Mouse (Mus musculus) 416B (cell line): ENCODE data around the gene A1cf.
A peak's percentile ranks its signal among the peaks of the same experiment; 100 is the strongest.

Source experiments
- DNase-seq: peaks from one replicate; pipeline ENCODE4 v3.0.0; 2011; ENCODE audit warnings: low read depth

The A1cf gene

DNA sequence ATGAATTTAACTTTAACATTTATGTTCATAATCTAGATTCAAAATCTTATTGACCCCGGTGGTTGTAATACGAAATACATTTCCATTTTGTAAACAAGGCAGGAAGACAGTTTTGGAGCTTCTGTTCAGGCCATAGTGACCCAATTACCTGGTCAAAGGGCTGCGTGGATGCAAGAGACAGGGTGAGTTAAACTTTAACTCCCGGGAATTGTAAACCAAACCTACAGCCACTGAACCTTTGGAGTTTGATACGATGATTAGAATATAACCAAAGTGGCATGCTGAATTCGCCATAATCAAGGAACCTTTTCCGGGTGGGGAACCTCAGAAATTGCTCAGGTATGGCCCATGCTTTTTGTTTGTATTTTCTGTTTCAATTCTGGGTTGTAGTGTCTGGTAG, at the start of gene A1cf:
Gene A1cf (plus strand): TSS at position 244 of the 400 bp plus-strand sequence.
- no peak for DNase-seq

DNA sequence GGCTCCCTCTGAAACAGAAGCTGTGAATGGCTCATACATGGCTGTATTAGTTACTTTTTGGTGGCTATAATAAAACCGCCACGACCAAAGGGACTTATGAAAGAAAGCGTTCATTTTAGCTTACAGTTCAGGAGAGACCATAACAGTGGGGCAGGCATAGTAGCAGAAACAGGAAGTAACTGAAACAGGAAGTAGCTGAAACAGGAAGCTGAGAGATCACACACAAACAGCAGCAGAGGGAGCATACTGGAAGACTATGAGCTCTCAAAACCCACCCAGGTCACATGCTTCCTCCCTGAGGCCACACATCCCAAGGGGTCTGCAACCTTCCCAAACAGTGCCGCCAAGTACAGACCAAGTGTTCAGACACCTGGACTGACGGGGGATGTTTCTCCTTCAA, 34.3 kb upstream of the A1cf start:
- peak; percentile 46 for DNase-seq

DNA sequence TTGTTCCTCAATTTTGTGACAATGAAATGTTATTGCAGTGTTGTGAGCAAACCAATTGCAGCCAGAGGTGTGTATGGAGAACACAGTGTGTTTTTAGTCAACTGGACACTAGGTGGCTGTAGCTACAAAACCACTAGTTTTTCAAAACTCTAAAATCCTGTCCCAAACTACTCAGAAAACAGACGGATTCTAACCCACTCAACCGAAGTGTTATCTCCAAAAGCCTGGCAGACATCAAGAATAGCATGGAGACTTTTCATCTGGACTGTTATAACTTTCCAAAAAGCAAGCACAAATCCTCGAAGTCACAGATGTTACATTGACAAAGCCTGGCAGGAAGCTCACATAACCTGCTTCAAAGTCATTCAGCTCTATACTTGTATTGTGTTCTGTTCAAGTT, 6.7 kb upstream of the A1cf start:
- peak; percentile 30 for DNase-seq

DNA sequence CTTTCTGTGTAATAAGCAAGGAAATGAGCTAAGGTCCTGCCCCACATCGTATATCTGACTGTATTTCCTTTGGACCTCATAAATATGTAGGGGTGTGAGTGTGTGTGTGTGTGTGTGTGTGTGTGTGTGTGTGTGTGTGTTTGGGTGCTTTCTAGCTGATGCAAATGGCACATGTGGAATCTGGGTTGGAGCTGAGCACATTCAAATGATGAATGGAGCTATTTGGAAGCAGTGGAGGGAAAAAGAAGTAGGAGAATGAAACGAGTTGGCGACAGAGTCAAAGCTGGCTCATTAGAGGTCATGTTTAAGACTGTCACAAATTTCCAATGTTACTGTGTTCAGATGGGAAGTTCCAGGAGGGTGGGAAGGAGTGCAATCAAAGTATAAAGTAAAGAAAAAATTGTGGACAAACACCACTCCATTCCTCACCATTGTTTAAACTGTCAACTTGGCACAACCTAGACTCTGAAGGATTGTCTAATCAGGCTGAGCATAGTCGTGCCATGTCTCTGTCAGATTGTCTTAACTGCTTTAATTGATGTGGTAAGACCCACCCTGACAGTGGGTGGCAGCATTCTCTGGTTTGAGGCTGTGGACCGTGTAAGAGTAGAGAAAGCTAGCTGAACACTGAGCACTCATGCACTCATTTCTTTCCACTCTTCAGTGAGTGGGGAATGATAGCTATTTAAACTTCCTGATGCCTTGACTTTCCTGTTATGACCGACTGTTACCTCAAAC, 5.9 kb upstream of the A1cf start:
- DNase-seq: peak; percentile 19

DNA sequence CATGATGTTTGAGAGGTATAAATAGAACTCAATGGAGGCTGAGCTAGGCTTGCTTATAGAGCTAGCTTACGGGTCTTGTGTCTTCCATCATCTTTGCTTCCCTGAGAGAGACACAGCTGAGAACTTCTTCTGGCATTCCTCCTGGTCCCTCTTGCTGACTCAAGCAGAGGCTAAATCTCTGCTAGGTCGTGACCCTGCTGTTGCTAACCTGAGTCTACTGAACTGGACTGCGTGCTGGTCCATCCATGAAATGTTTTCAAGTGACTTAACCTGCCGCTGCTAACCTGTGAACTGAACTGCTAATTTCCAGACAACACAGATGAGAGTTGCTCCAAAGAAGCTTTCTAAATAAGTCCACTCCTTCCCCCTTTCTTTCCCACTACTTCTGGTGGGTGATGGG, 3.1 kb upstream of the A1cf start:
- DNase-seq: no peak

DNA sequence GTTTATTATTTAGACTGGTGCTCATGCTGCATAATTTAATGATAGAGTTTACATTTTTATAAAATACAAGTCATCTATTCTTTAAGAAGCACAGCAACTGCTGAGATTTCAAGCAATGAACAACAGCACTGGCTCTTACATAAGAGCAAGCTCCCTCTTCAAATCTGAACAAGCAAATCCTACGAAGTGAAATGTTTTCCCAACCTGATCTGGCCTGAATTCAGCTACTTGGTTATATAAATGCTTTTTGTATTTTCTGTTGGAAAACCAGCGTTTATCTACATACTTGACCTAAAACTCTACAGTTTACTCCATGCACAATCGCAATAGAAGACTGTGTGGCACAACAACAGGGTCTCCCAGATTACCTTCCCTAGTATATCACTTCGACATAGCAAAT, 488 bp upstream of the A1cf start:
- DNase-seq: no peak

DNA sequence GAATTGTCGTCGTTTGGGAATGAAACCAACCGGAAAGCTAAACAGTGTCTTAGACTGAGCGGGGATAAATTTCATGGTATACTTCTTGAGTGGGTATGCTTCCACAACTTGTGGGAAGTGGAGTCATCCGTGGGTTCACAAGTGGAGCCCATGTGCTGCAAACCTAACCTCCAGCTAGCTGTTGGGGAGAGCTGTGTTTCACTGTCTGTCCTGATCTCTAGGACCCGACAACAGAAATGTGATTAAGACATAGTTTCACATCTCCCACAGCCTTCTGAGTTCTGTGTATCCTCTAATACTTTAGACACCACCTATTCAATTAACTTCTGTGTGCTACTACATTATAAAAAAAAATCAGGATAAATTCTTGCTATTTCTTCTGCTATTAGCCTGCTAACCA, 407 bp downstream of the A1cf start:
- no peak for DNase-seq

DNA sequence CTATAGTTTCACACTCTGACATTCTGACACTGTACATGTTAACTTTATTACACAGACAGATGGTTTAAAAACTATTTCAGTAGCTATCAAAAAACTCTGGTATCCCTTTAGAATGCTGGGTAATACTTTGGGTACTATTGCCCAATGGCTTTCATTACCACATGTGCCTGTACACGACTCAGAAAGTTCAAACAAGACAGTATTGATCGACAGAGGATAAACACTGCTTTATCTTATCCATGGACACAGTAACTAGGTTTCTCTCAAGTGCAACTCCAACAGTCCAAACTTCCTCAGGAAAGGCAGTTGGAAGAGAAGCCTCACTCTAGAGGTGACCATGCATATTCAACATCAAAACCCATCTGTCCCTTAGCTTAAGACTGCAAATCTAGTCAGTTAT, 2.8 kb downstream of the A1cf start:
- DNase-seq: no peak

DNA sequence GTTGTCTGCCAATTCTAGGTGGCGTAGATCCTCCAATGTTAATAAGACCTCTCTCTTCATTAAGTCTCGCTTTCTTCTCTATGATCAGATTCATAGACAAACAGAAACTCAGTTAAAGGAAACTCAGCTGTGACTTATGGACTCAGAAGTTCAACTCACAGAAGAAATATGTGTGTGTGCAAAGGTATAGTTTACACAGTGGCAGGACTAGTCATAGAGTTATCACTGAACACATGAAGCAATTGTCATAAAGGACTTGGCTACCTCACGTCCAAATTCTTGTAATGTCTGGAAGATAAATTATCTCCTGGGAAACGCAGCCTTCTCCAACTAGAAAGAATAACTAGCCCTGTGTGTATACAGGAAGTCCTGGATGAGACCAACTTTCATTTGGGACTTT, 9.4 kb downstream of the A1cf start:
- no peak for DNase-seq

DNA sequence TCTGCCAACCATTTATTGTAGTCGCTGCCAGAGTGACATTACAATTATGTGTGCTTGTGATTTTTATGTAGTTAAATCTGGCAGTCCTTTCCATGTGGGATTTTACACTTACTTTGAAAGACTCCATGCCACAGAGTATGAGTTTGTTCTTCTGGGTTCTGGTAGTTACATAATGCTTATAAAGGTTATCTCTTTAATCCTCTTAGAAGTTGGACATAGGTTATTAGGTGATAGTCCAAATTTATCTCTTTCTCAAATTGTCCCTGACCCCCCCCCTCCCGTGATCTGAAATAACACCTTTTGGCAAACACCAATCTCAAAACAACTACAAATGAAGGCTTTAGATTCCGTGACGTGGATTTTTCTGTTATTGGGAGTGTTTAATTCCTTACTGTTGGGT, 16.0 kb downstream of the A1cf start:
- DNase-seq: no peak

DNA sequence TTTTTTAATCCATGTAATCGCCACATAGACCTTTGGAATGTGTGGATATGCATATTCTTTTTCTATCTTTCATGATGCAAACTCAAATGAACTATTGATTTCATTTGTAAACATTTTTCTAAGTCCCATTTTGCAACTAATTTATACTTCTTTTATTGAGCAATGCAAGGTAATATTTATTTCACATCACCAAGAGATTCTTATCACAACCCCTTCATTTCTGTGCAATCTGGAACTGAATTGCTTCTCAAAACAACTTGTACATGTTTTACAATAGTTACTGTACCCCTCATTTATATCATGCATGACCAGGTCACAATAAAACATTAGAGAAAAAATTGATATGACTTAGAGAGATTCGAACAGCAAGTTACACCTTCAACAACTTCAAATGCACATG, 18.7 kb downstream of the A1cf start:
- DNase-seq: no peak

DNA sequence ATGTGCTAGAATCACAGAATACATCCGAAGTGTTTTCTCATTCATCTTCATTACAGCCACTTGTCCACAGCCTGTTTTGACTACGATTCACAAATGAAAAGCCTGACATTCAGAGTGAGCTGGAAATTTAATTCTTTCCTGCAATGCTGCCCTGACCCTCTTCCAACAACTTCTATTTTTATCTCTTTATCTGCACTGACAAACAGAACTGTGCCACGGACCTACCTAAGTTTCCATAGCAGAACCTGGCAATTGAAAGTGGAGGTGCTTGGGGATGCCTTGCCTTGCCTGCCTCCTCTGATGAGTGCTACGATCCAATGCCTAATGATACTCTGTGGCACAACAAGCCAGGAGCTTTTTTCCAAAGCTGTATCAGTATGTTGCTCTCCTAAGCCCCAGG, 21.4 kb downstream of the A1cf start:
- DNase-seq: no peak

DNA sequence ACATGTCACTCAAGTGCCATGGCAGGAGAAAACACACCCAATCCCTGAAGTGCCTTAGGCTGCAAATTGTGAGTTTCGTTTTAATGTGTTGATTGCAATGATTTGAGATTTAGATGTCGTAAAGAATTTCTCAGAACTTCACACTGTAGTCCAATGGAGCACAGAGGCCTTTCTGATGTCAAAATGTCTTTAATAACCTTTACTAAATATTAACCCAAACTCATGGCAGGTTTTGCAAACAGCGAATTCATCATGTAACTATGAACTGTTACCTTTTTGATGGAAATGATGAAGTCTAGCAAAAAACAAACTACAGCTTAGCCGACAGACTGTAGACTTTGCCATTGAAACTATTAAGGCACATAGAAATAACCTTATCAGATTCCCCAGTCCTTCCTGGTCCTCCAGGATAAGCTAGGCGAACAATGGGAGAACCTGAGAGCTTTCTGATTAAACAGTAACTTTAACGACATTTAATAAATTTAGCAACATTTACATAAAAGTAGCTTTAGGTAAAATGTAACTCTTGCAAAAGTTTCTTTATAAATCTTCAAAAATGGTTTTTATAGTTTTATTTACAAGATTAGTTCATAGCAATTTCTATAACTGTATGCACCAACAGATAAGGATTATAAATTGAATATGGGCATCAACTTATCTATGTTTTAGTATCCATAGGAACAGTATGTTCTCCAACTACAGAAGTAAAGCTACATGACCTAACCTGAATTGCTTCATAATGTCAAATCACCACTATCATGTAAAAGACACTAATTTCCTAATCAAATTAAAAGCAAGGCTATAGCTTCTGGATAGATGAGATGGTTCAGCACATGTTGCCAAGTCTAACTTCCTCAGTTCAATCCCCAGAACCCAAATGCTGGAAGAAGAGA, 22.7 kb downstream of the A1cf start:
- no peak for DNase-seq

DNA sequence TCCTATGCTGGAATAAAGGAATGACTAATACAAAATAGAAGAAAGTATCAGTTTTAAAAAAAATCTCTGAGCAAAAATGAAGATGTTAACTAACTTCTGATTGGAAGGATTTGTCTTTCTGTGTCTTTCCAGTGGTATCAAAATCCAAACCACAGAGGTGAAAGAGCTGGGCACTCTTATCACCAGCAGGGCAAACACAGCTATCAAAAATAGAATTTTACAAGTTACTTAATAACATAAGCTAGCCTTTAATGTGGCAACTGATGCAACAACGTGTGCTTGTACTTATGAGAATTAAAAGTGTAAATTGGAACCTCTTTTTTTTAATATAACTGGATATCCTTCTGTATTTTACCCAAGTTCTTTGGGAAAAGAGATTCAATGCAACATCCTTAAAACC, 27.4 kb downstream of the A1cf start:
- DNase-seq: no peak

DNA sequence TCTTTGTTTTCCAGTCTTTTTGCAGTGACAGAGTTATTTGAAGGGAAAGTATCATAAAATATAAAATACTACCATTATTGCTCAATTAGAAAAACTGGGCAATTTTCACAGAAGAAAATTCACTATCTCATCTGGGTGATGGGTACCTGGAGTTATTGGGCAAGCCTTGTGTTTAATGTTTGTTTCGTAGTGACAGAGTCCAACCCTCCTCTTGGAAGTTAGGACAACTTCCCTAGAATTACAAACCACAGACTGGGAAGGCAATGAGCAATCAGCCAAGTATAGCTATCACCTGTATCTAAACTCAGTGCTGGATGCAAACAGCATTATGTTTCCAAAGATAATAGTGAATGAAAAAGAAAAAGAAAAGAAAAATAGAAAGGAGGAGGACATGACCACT, 28.1 kb downstream of the A1cf start:
- DNase-seq: no peak

DNA sequence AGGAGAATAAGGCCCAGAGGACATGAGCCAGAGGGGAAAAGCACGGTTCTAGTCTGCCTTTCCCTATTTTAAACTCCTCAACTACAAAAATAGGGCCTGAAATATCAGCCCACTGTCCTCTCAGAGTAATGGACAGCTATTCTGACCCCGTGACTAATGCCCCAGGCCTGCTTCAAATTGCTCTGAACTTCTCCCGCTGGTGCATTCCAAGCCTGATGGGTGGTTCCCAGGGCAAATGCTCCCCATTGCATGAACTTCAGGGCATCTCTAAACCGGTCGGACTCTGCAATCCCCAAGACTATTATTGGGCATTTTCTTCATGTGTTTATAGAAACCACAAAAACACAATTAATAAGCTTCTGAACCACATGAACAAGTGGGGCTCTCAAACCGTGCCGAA, 37.1 kb downstream of the A1cf start:
- DNase-seq: no peak

DNA sequence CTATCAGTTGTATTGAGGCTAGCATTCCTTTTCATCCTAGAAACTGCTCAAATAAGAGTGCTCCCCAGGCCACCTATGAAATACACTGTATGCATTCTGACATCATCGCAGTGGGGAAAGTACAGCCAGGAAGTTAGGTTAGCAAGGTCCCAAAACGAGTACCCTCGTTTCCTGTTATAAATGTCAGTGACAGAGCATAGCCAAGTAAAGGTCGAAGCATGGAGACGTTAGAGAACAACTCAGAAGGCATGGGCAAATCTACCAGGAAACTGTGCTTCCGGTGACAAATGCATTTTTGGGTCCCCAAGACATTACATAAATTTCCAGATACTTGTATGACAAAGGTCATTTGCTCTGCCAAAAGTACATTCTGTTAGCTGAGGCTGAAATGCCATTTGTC, 41.9 kb downstream of the A1cf start:
- DNase-seq: peak; percentile 74

DNA sequence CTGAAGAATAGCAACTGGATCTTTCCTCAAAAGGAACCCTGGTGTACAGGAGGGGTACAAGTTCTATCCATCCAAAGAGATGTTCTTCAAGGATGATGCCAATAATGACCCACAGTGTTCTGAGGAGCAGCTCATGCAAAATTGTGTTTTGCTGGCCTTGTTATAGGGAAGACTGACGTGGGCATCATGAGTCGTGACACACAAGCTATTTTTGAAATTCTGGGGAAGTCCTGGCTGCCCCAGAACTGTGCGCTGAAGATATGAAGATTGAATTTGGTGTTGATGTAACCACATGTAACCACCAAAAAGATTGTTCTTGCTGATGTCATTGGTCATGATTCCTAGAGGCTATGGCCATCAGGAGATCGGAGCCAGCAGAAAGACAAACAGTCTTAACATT, 45.4 kb downstream of the A1cf start:
- DNase-seq: peak; percentile 9

DNA sequence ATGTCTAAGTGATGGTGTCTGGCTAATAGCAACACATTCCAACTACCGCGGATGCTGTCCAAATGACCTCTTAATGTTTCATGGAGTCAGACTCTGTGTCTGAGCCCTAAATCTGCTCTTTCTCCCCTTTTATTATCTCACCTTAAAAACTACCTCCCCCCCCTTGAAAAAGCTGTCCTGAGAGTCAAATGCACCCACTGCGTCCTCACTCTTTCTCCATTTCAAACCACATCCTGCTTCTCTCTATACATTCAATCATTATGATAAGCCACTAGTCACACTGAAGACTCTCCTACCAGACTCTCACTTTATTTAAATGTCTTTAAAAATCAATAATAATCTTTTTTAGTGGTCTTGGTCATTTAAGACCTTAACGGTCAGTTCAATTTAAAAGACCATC, 51.8 kb downstream of the A1cf start:
- DNase-seq: no peak

DNA sequence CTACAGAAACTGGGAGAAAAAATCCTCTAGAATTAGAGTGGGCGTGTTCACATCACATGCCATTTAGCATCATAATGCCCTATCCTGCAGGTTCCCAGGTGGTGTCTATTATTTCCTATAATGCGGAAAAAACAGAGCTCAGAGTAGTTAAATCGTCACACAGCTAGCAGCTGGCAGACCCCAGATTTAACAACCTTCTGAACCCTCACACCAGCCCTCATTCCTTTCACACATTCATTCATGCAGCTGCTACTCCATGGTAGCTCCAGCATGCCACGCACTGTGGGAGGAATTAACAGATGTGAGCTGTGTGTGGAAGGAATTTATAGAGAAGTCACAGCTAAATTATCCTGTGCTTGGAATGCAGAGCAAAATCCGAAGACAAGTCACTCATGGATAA, 53.3 kb downstream of the A1cf start:
- DNase-seq: no peak

DNA sequence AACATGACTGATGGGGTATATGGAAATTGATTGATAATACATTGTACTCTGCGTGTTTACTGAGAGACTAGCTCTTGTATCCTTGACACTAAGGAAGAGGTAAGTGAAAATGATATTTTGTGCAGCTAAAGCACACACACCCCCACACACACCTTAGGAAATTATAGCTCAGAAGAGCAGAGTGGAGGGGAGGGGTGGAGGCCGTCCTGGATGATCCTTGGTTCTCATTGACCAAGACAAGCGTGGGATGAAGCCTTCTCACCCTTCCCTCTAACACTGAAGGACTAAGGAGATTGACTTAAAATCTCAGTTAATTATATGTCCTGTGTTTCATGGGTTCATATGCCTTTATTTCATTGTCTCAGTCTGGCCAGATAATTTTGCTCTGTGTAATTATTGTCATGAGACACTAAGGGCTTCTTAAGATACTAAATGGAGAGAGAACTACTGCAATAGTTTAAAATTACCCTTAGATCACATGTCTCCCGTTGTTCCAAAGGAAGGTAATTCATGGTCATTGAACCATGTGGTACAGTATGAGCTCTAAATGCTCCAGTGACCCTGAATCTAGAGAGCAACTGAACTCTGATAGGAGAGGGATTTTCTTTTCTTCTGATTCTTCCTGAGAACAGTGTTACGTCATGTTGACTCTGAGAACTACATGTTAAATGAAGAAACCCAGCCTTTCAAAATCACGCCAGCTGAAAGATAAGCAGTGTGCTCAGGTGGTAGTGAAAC, 55.2 kb downstream of the A1cf start:
- no peak for DNase-seq

DNA sequence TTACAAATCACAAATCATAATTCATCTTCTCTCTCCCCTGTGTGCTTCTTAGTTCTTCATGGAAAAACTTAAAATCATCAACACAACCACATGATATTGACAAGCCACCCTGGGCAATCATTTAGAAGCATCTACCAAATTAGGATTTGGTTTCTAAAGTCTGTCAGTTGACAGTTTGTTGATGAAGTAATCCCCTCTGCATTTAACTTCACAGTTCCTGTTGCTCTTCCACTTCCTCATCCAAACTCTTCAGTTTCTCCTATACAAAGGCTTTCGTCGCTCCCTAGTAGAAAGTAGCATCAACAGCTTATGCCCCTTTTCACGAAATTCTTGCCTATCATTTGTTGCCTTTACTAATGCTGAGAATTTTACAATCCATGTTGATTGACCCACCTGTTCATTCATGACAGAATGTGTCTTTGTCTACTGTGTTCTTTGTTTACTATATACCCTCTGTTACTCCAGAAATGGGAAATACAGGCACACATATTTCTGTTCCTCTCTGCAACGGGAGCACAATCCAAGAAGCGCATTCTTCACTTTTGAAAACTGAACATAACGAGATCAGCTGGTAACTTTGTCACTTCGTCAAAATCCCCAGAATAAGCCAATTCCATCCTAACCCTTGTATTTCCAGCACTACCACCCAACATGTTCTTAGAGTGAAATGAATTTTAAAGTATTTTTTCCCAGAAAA, 82.4 kb downstream of the A1cf start:
- peak; percentile 48 for DNase-seq
